Mouse (Mus musculus): Measurements from ENCODE around the gene Cdh16. TPM values are rescaled to one million over a fixed set of nuclear protein-coding genes. Genes with fewer than 3 reads are reported as not detected.

Cdh16 gene
- total and polyA plus RNA-seq, 2 experiments from 2014 or later: not detected

GRCm38 (mm10) chr8:104560731-104561130 is 63.5 kb downstream of the Cdh16 start:
- no peak overlapping the region for H3K27ac ChIP-seq (ENCODE audit: low read depth, low read length)
- ATAC-seq (no peak), DNase-seq (no peak)
- H3K9me3 ChIP-seq (ENCODE audit: low read length): no peaks in the 10 kb centered on the region
- no peak for TF ChIP-seq CTCF (IDR thresholded peaks at IDR 0.05; ENCODE audit: low read depth)
- no peak overlapping the region for H3K4me2 ChIP-seq (ENCODE audit: low read depth)
- H3K36me3 ChIP-seq (ENCODE audit: insufficient read depth): no peaks in the 10 kb centered on the region
- no peaks in the 10 kb centered on the region for H3K4me1 ChIP-seq (ENCODE audit: insufficient read depth)
- H3K4me3 ChIP-seq (ENCODE audit: low read depth, low read length): no peak overlapping the region
- no peak overlapping the region for H3K9ac ChIP-seq
- no peaks in the 10 kb centered on the region for H3K27me3 ChIP-seq (ENCODE audit: insufficient read depth, low read length)

- Histone ChIP-seq H3K27ac (ENCODE audit: low read depth, low read length) (no peak overlapping the region), H3K9ac (no peak overlapping the region), H3K4me1 (ENCODE audit: insufficient read depth) (no peaks in the 10 kb centered on the region), H3K9me3 (ENCODE audit: low read length) (no peaks in the 10 kb centered on the region), H3K36me3 (ENCODE audit: insufficient read depth) (no peaks in the 10 kb centered on the region), H3K27me3 (ENCODE audit: insufficient read depth, low read length) (no peaks in the 10 kb centered on the region), H3K4me3 (ENCODE audit: low read depth, low read length) (no peak overlapping the region), H3K4me2 (ENCODE audit: low read depth) (no peak overlapping the region)
- 89% methylated on average over 7 of the region's 7 CpGs for WGBS
- TF ChIP-seq CTCF (IDR thresholded peaks at IDR 0.05; ENCODE audit: low read depth): no peak
- DNase-seq (no peak), ATAC-seq (no peak)
These were observed 67.0 kb downstream of the Cdh16 start for GRCm38 (mm10) chr8:104557226-104557625.

GRCm38 (mm10) chr8:104555191-104555590 is 69.0 kb downstream of the Cdh16 start:
- ATAC-seq (no peak), DNase-seq (no peak)
- H3K36me3 ChIP-seq (ENCODE audit: insufficient read depth): no peaks in the 10 kb centered on the region
- H3K4me1 ChIP-seq (ENCODE audit: insufficient read depth): no peaks in the 10 kb centered on the region
- no peaks in the 10 kb centered on the region for H3K9me3 ChIP-seq (ENCODE audit: low read length)
- no peak for TF ChIP-seq CTCF (IDR thresholded peaks at IDR 0.05; ENCODE audit: low read depth)
- no peak overlapping the region for H3K4me2 ChIP-seq (ENCODE audit: low read depth)
- no peak overlapping the region for H3K27ac ChIP-seq (ENCODE audit: low read depth, low read length)
- H3K27me3 ChIP-seq (ENCODE audit: insufficient read depth, low read length): no peaks in the 10 kb centered on the region
- no peak overlapping the region for H3K9ac ChIP-seq
- H3K4me3 ChIP-seq (ENCODE audit: low read depth, low read length): no peak overlapping the region
- WGBS: 82% methylated on average over 4 of the region's 4 CpGs

Other genes starting within 250 kb of the Cdh16 start
- 32.9 and 35.1 TPM in 2 replicates for gene Cmtm4, start 228.6 kb downstream of the Cdh16 start, total RNA-seq (2014; rRNA removed)
- gene Cmtm4, start 228.6 kb downstream of the Cdh16 start, polyA plus RNA-seq (2015; fragmentation: Nextera tagmentation; extraction: Ambion mirVana): 2.0 and 2.3 TPM in 2 replicates
- 104 and 125 TPM in 2 replicates for gene Dync1li2, start 181.3 kb downstream of the Cdh16 start, total RNA-seq (2014; rRNA removed)
- gene Dync1li2, start 181.3 kb downstream of the Cdh16 start, polyA plus RNA-seq (2015; fragmentation: Nextera tagmentation; extraction: Ambion mirVana): 46.4 and 74.0 TPM in 2 replicates
- gene Terb1, start 114.5 kb downstream of the Cdh16 start, total RNA-seq (2014; rRNA removed): 0.43 and 0.46 TPM in 2 replicates
- gene Terb1, start 114.5 kb downstream of the Cdh16 start, polyA plus RNA-seq (2015; fragmentation: Nextera tagmentation; extraction: Ambion mirVana): 0.14 and 0.44 TPM in 2 replicates
- gene Nae1, start 89.8 kb downstream of the Cdh16 start, total RNA-seq (2014; rRNA removed): 86.3 and 97.6 TPM in 2 replicates
- gene Nae1, start 89.8 kb downstream of the Cdh16 start, polyA plus RNA-seq (2015; fragmentation: Nextera tagmentation; extraction: Ambion mirVana): 120 and 134 TPM in 2 replicates
- 2.2 and 2.5 TPM in 2 replicates for gene Car7, start 89.7 kb downstream of the Cdh16 start, total RNA-seq (2014; rRNA removed)
- 1.6 and 2.0 TPM in 2 replicates for gene Car7, start 89.7 kb downstream of the Cdh16 start, polyA plus RNA-seq (2015; fragmentation: Nextera tagmentation; extraction: Ambion mirVana)
- gene Pdp2, start 32.9 kb downstream of the Cdh16 start, total RNA-seq (2014; rRNA removed): 11.8 and 13.2 TPM in 2 replicates
- 8.8 and 14.6 TPM in 2 replicates for gene Pdp2, start 32.9 kb downstream of the Cdh16 start, polyA plus RNA-seq (2015; fragmentation: Nextera tagmentation; extraction: Ambion mirVana)
- 5.2 and 5.3 TPM in 2 replicates for gene Rrad, start 6.9 kb upstream of the Cdh16 start, total RNA-seq (2014; rRNA removed)
- gene Rrad, start 6.9 kb upstream of the Cdh16 start, polyA plus RNA-seq (2015; fragmentation: Nextera tagmentation; extraction: Ambion mirVana): 2.2 and 2.9 TPM in 2 replicates
- 54.9 and 61.9 TPM in 2 replicates for gene Ciao2b, start 17.6 kb upstream of the Cdh16 start, total RNA-seq (2014; rRNA removed)
- gene Ciao2b, start 17.6 kb upstream of the Cdh16 start, polyA plus RNA-seq (2015; fragmentation: Nextera tagmentation; extraction: Ambion mirVana): 108 and 110 TPM in 2 replicates
- gene Ces2a, start 109.6 kb upstream of the Cdh16 start, total RNA-seq (2014; rRNA removed): not detected in 2 replicates
- gene Ces2a, start 109.6 kb upstream of the Cdh16 start, polyA plus RNA-seq (2015; fragmentation: Nextera tagmentation; extraction: Ambion mirVana): not detected in 2 replicates
- 0.23 TPM in 1 of 2 replicates, not detected in the other for gene Ces2b, start 207.2 kb upstream of the Cdh16 start, total RNA-seq (2014; rRNA removed)
- 0.14 TPM in 1 of 2 replicates, not detected in the other for gene Ces2b, start 207.2 kb upstream of the Cdh16 start, polyA plus RNA-seq (2015; fragmentation: Nextera tagmentation; extraction: Ambion mirVana)
- not detected in 2 replicates for gene Ces2c, start 222.7 kb upstream of the Cdh16 start, total RNA-seq (2014; rRNA removed)
- 0.16 TPM in 1 of 2 replicates, not detected in the other for gene Ces2c, start 222.7 kb upstream of the Cdh16 start, polyA plus RNA-seq (2015; fragmentation: Nextera tagmentation; extraction: Ambion mirVana)